Mouse (Mus musculus) midbrain, embryonic 16.5 days (tissue): ENCODE results near the gene Cldn13. TPM values are rescaled to one million over a fixed set of nuclear protein-coding genes. Genes with fewer than 3 reads are reported as not detected.
"Not testable (repeated sequence)": the region's sequence is repeated elsewhere in the genome, so short reads cannot be mapped to it uniquely, and the experiment has no call there.

Source experiments
- ATAC-seq: fragments of 200-750 bp; cut with Nextera tagmentation; 2 replicates; pipeline ENCODE4 v1.8.0; 2017; ENCODE audit warnings: moderate TSS enrichment
- H3K27ac ChIP-seq: fragments of 300-500 bp; sonication (generic); 2 replicates; pipeline ENCODE4 v1.5.1; 2014; ENCODE audit warnings: mild to moderate bottlenecking, low read length, mixed read lengths
- H3K27me3 ChIP-seq: fragments of 300-500 bp; sonication (generic); 2 replicates; pipeline ENCODE4 v1.6.1; 2014; ENCODE audit warnings: low read depth, low read length, mixed read lengths; ENCODE audit not compliant: control insufficient read depth, insufficient read depth
- H3K36me3 ChIP-seq: fragments of 300-500 bp; sonication (generic); 2 replicates; pipeline ENCODE4 v1.6.1; 2014; ENCODE audit warnings: mild to moderate bottlenecking, low read length, moderate library complexity, mixed read lengths; ENCODE audit not compliant: control insufficient read depth, insufficient read depth
- H3K4me1 ChIP-seq: fragments of 300-500 bp; sonication (generic); 2 replicates; pipeline ENCODE4 v1.6.1; 2014; ENCODE audit warnings: mild to moderate bottlenecking, low read length, mixed read lengths; ENCODE audit not compliant: control insufficient read depth, insufficient read depth
- H3K4me2 ChIP-seq: fragments of 300-500 bp; sonication (generic); 2 replicates; pipeline ENCODE4 v1.6.1; 2014; ENCODE audit warnings: mild to moderate bottlenecking, low read length, mixed read lengths
- H3K4me3 ChIP-seq: fragments of 300-500 bp; sonication (generic); 2 replicates; pipeline ENCODE4 v1.5.1; 2014; ENCODE audit warnings: low read depth, mild to moderate bottlenecking, low read length, moderate library complexity, mixed read lengths
- H3K9ac ChIP-seq: fragments of 300-500 bp; sonication (generic); 2 replicates; pipeline ENCODE4 v1.6.1; 2014; ENCODE audit warnings: low read depth, low read length, mixed read lengths
- H3K9me3 ChIP-seq: fragments of 300-500 bp; sonication (generic); replicated peaks from 2 replicates; pipeline ENCODE4 v1.6.1; 2014; ENCODE audit warnings: mild to moderate bottlenecking, low read length, mixed read lengths; ENCODE audit not compliant: control insufficient read depth, poor library complexity, severe bottlenecking
- WGBS: fragments of 180-500 bp; shearing (Covaris S2); extraction: QIAGEN DNeasy Blood & Tissue Kit; methylation state at CpG from one replicate; pipeline ENCODE4 v1.1.7; 2014; 5-methylcytosine and 5-hydroxymethylcytosine counted together
- polyA plus RNA-seq: library from polyadenylated mRNA; unstranded; fragments of >200 nt; fragmentation: Nextera tagmentation; extraction: Ambion mirVana; gene quantifications from 2 replicates; pipeline ENCODE4 v1.2.1, GENCODE M21; 2015

Gene Cldn13
- not detected in 2 replicates for polyA plus RNA-seq

- Histone ChIP-seq H3K9ac (no peak within 1 kb of the TSS), H3K4me1 (no peaks in the 10 kb centered on the region), H3K4me3 (no peak within 1 kb of the TSS), H3K27ac (no peak within 1 kb of the TSS), H3K9me3 (no peaks in the 10 kb centered on the region), H3K36me3 (no peaks in the 10 kb centered on the region), H3K27me3 (no peaks in the 10 kb centered on the region), H3K4me2 (no peak within 1 kb of the TSS)
- WGBS = 82% methylated on average over 8 of the region's 8 CpGs
- ATAC-seq = no peak
These were observed at the start of gene Cldn13 for GRCm38 (mm10) chr5:134915311-134915710. Cldn13 (minus strand) TSS chr5:134915526.

GRCm38 (mm10) chr5:134964655-134965054, 49.3 kb upstream of the Cldn13 start:
- not testable (repeated sequence) for H3K9me3 ChIP-seq, H3K27ac ChIP-seq, H3K9ac ChIP-seq, H3K4me3 ChIP-seq, H3K4me2 ChIP-seq, H3K27me3 ChIP-seq, H3K36me3 ChIP-seq, ATAC-seq, H3K4me1 ChIP-seq

GRCm38 (mm10) chr5:134963546-134963945, 48.2 kb upstream of the Cldn13 start:
- Histone ChIP-seq H3K27me3 (no peaks in the 10 kb centered on the region), H3K4me2 (no peak overlapping the region), H3K9me3 (no peaks in the 10 kb centered on the region), H3K36me3 (no peaks in the 10 kb centered on the region), H3K4me1 (peaks cover 8% of the 10 kb centered on the region; the same call in 1 of the 2 replicates), H3K27ac (no peak overlapping the region), H3K4me3 (no peak overlapping the region), H3K9ac (no peak overlapping the region)
- ATAC-seq = no peak
- WGBS = 50% methylated on average over 5 of the region's 5 CpGs

GRCm38 (mm10) chr5:134961519-134961918, 46.2 kb upstream of the Cldn13 start:
- no peak for ATAC-seq
- Histone ChIP-seq H3K9me3 (no peaks in the 10 kb centered on the region), H3K27ac (no peak overlapping the region), H3K4me1 (peaks cover 6% of the 10 kb centered on the region; the same call in 1 of the 2 replicates), H3K27me3 (no peaks in the 10 kb centered on the region), H3K4me2 (no peak overlapping the region), H3K36me3 (no peaks in the 10 kb centered on the region), H3K4me3 (no peak overlapping the region), H3K9ac (no peak overlapping the region)
- 100% methylated on average over 2 of the region's 2 CpGs for WGBS

GRCm38 (mm10) chr5:134960430-134960829, 45.1 kb upstream of the Cldn13 start:
- Histone ChIP-seq H3K27me3 (no peaks in the 10 kb centered on the region), H3K36me3 (no peaks in the 10 kb centered on the region), H3K27ac (no peak overlapping the region), H3K4me1 (no peaks in the 10 kb centered on the region), H3K9ac (no peak overlapping the region), H3K4me2 (no peak overlapping the region), H3K4me3 (no peak overlapping the region), H3K9me3 (no peaks in the 10 kb centered on the region)
- ATAC-seq = no peak
- 65% methylated on average over 2 of the region's 2 CpGs for WGBS

- ATAC-seq = no peak
- Histone ChIP-seq H3K27ac (no peak overlapping the region), H3K27me3 (no peaks in the 10 kb centered on the region), H3K9me3 (no peaks in the 10 kb centered on the region), H3K4me2 (no peak overlapping the region), H3K36me3 (no peaks in the 10 kb centered on the region), H3K4me3 (no peak overlapping the region), H3K9ac (no peak overlapping the region), H3K4me1 (no peaks in the 10 kb centered on the region)
- WGBS = 73% methylated on average over 7 of the region's 7 CpGs
These were observed 43.8 kb upstream of the Cldn13 start for GRCm38 (mm10) chr5:134959114-134959513.

GRCm38 (mm10) chr5:134955491-134955890, 40.2 kb upstream of the Cldn13 start:
- Histone ChIP-seq H3K9me3 (no peaks in the 10 kb centered on the region), H3K4me2 (no peak overlapping the region), H3K4me3 (no peak overlapping the region), H3K36me3 (no peaks in the 10 kb centered on the region), H3K4me1 (no peaks in the 10 kb centered on the region), H3K27me3 (no peaks in the 10 kb centered on the region), H3K27ac (no peak overlapping the region), H3K9ac (no peak overlapping the region)
- ATAC-seq = no peak
- 88% methylated on average over 5 of the region's 5 CpGs for WGBS

- 59% methylated on average over 19 of the region's 19 CpGs for WGBS
- Histone ChIP-seq H3K4me1 (no peaks in the 10 kb centered on the region; the same call in 1 of the 2 replicates), H3K4me3 (no peak overlapping the region), H3K27me3 (peaks cover 8% of the 10 kb centered on the region), H3K27ac (no peak overlapping the region), H3K4me2 (no peak overlapping the region), H3K9ac (no peak overlapping the region), H3K9me3 (no peaks in the 10 kb centered on the region), H3K36me3 (no peaks in the 10 kb centered on the region)
- ATAC-seq = no peak
These were observed 35.9 kb upstream of the Cldn13 start for GRCm38 (mm10) chr5:134951053-134951884.

- H3K4me1 ChIP-seq = no peaks in the 10 kb centered on the region; the same call in 1 of the 2 replicates
- no peak overlapping the region for H3K27ac ChIP-seq
- H3K4me2 ChIP-seq = no peak overlapping the region
- H3K36me3 ChIP-seq = no peaks in the 10 kb centered on the region
- H3K9me3 ChIP-seq = no peaks in the 10 kb centered on the region
- ATAC-seq = no peak
- H3K9ac ChIP-seq = no peak overlapping the region
- 66% methylated on average over 4 of the region's 4 CpGs for WGBS
- H3K4me3 ChIP-seq = no peak overlapping the region
- H3K27me3 ChIP-seq = peaks cover 25% of the 10 kb centered on the region
These were observed 32.7 kb upstream of the Cldn13 start for GRCm38 (mm10) chr5:134948085-134948439.
